Mouse (Mus musculus) layer of hippocampus, adult 11-12 months (tissue): ENCODE results near the gene Gm42688.

Source experiments
- DNase-seq: peaks from one replicate; pipeline ENCODE4 v3.0.0; 2022; ENCODE audit warnings: low spot score

Gm42688 gene

GRCm38 (mm10) chr6:83118369-83118768 is 17.0 kb downstream of the Gm42688 start:
- no peak for DNase-seq

DNA sequence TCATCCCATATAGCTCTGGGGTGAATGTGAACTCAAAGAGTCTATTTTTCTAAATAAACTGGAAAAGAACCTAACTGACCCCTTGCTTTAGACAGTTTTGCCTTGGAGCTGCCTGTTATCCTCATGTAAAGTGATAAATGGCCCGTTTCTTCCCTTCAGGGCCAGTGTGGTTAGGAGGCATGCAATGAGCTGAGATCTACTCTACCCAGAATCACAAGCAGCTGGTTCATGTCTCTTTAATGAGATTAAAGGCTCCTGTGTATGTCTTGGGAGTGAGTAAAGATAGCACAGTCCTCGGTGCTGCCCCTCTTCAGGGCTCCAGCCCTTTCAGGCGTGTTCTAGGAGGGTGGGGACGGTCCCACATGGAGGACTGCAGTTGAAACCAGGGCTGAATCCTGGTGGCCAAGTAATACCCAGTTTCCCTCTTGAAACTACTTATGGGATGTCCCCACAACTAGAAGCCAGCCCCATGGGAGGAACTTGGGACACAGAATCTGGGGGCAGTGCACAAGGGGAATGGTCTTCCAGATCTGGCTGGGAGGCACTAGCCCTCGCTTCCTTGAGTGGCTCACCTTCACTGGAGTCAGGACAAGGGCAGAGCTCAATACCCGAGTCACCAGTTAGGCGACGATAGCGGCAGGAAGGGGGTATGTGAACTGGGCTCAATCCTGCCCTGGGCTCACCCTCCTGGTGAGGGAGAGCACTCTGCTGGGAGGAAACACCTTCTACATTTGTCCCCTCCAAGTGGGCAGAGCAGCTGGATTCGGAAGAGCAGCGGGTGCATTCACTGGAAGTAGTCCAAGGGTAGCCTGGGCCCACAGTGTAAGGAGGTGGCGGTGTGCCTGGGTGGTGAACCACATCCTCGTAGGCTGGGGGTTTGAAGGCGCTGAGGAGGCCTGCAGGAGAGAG is 17.7 kb downstream of the Gm42688 start:
- DNase-seq: no peak

- DNase-seq: peak; percentile 43
Observed at GRCm38 (mm10) chr6:83119734-83120051, 18.3 kb downstream of the Gm42688 start.

GRCm38 (mm10) chr6:83120930-83121862 is 19.8 kb downstream of the Gm42688 start, which contains the start of gene Wbp1:
TSS of gene Wbp1 (minus strand) at chr6:83121559.
- peak; percentile 98 for DNase-seq

DNA sequence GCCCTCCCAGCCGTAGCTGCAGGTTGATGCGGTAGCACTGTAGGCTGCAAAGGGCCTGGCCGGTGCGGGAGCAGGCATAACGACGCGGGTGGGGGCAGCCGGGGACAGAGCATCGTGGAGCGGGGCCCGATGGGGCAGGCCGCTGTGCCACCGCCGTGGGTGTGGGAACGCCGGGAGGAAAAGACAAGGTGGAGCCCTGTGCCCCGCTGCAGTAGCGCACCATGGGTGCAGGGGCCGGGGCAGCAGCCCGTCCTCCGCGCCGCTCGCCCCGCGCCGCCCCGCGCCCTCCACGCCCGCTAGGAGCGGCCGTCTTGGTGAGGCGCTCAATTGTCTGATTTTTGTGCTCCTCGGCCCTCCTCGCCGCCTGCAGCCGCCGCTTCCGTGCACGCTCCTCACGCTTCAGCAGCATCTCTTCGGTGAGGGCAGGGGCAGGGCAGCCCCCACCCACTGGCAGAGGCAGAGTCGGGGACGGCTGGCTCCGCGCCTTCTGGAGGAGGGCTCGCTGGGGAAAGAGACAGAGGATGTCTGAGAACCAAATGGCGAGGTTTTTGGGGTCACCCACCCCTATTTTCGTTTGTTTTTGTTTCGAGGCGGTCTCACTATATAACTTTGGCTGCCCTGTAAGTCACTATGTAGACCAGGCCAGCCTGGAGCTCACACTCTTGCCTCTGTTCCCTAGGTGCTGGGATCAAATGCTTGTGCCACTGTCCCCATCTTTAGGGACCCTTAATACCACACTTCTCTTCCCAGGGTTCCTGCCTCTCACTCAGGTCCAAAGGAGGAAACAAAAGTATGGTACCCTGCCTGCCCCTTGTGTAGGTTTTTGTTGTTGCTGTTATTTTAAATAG is 20.7 kb downstream of the Gm42688 start:
- DNase-seq: no peak

GRCm38 (mm10) chr6:83122961-83123360 is 21.5 kb downstream of the Gm42688 start:
- no peak for DNase-seq

DNA sequence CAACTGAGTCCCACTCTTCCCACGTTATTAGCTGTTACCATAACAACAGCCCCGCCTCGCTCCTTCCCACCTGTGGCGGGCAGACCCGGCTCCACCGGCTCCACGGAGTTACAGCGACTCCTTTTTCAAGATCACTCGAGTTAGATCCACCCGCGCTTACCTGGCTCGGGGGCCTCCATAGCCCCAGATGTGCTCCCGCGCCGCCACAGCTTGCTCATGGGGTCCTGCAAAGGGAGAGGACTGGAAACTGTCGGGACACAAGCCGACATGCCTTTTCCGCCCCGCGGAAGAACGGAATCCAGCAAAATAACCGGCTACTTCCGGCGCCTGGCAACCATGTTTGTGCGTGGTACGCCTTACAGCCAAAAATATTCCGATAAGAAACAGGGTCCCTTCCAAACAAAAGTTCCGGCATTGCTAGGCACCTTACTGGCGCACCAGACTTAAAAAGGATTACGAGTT is 23.5 kb downstream of the Gm42688 start:
- peak; percentile 93 for DNase-seq

DNA sequence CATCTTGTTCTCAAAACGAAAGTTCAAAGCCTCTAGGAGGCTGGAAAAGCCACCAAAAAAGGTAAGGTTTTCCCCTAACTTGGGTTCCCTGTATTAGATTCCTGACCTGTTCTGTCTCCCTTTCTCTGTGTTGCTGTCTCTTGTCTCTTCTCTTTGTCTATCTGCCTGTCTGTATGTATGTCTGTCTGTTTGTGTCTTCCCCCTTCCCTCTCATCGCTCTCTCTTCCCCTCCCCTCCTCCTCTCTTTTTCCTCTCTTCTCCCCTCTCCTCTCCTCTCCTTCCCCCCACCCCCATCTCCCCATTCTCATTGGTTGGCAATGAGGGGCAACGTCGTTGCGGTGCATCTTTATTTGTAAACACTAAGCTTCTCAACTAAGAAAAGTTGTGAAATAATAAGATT is 23.9 kb downstream of the Gm42688 start, which contains the start of gene Ino80b:
Gene Ino80b, minus strand, starts transcription at position 101 of the 400 bp plus-strand sequence.
- no peak for DNase-seq

GRCm38 (mm10) chr6:83127419-83127818 is 26.0 kb downstream of the Gm42688 start:
- no peak for DNase-seq

DNA sequence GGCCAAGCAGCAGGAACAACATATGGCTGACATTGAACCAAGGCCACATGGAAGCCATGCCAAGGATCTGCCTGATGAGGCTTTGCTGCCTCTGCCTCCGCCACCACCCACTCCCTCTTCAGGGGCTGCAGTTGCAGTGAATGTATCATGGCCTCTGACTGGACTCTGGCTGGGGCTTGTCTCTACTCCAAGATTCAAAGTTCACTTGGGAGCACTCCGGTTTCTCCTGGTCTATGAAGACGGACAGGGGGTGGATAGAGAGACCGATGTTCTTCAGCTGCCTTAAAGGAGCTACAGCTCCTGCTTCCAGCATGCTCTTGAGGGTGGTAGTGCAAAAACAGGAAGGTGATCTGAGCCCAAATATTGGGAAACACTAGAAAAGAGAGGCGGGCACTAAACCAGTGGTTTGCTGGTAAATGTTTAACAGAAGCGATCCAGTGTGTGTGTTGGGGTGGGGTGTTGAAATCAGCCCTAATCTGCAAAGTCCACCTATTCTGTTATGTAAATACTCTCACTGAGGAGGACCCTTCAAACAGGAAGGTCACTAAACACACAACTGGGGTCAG is 30.1 kb downstream of the Gm42688 start:
- DNase-seq: no peak

DNA sequence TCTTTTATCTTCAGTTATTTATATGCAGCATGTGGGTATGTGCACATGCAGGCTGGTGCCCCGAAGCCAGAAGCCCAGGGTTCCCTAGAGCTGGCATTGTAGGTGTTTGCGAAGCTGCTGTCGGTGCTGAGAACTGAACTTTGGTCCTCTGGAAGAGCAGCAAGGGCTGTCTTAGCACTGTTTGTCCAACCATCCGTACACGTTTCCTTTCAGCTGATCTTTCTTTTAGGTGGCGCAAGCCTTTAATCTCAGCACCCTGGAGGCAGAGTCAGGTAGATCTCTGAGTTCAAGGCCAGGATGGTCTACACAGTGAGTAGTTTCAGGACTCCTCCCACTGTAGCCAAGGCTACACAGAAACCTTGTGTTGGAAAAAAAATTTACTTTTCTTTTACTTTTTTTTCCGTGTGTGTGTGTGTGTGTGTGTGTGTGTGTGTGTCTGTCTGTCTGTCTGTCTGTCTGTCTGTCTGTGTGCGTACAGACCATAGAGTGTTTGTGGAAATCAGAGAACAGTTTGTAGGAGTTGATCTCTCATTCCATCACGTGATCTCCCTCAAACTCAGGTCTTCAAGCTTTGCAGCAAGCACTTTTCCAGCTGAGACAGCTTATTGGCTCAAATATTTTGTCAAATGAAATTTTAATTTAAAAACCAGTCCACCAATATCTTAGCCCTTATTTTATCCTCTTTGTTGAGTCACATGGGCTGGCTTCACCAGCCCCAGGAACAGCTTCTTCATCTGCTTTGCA is 30.9 kb downstream of the Gm42688 start:
- DNase-seq: no peak

DNA sequence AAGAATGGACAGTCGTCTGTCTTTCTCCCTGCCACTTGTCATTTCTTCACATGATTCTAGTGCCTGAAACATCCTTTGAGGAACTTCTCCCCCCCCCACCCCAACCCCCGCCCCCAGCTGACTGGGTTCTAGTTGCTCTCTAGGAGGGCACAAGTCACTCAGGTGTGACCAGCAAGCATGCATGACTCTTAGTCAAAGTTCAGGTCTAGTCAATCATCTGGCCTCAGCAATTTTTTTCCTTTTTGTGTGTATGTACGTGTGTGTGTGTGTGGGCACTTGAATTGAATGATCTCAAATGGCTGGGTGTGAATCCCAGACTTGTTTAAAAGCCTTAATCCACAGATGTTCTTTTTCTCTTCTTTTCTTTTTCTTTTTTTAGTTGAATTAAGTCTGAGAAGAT is 32.8 kb downstream of the Gm42688 start:
- DNase-seq: no peak

- DNase-seq: no peak
Observed at GRCm38 (mm10) chr6:83134951-83135513, 33.6 kb downstream of the Gm42688 start, which contains the start of gene Rtkn. TSS of gene Rtkn (plus strand) at chr6:83135463.

DNA sequence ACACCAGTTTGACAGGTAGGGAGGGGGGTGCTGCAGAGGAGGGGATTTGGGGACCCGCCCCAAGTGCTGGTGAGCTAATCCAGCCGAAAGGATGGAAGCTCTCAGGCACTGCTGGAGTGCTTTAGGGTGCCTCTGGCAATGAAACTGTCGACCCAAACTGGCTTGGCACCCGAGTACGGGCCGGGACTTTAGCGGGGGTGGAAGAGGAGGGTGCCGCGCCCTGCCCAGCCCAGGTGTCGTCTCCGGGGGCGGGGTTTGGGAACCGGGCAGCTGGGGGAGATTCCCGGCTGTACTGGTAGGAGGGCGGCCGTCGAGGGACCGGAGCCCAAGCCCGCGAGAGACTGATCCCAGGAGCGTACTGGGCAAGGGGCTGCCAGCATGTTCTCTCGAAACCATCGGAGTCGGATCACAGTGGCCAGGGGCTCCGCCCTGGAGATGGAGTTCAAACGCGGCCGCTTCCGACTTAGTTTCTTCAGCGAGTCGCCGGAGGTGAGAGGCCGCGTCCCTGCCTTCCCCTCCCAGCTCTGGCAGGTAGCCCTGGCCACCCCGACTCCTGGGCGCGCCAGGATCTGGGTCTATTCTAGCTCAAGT is 34.2 kb downstream of the Gm42688 start:
- DNase-seq: no peak

DNA sequence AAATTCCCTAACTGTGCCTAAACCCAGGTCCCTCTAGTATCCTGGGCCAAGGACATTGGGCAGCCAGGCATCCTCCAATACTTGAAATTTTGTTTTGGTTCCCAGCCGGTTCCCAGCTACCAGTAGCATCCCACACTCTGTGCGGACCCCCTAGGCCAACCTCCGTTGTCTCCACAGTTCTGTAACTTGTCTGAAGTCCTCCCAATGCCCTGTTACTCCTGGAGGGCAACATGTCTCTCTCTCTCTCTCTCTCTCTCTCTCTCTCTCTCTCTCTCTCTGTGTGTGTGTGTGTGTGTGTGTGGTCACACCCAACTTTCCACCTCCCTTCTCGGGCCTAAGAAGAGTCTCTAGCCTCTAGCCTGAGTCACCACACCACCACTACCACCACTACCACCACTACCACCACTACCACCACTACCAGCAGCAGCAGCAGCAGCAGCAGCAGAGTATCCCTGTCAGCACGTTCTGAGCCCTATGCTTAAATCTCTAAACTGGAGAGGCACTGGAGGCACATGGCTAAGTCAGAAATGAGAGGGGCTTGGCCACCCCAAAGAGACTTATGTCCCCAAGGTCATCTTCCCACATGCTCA is 35.0 kb downstream of the Gm42688 start:
- DNase-seq: no peak

DNA sequence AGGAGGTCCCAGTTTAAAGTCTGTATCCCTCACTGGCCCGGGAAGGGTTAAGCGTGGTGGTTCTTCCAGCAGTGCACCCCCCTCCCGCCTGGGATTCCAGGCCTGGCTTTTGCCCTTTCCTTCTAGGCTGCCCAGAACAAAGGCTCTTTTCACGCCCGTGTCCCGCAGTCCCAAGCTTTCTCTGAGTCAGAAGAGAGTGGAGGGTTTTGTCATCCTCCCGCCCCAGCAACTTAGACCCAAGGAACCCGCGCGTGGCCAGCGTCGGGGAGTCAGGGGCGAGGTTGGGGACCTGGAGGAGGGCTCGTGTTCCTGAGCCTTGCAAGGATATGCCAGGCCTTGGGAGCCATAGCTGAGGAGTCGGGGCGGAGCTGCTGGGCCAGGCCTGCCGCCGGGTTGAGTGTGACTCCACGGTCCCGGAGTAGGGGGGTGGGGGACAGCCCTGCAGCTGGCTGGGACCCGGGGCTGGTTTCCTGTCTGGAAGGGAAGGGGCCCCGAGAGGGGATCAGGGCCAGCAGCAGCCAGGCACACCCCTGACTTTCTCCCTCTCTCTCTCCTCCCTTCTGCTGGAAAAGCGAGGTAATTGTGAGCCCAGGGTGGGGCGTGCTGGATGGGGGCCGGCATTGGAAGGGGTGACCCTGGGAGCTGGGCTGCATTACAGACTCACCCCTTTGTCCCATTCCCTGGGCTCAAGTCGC is 35.6 kb downstream of the Gm42688 start:
- DNase-seq: peak; percentile 67

DNA sequence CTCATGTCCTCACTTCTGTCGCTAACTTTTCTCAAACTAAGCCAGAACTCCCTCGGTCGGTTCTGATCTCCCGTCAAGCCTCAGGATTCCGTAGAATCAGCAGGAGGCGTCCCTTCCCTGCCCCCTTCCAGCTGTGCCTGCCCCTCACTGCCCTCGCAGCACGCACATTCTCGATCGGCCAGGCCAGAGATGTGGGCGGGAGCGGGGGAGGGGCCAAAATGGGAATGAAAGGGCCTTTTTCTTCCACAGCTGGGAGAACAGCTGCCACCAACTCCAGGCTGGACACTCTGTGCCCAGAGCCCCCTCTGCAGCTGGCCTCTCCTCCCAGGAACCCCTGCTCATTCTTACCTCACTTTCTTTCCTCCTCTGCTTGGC is 36.1 kb downstream of the Gm42688 start:
- peak; percentile 85 for DNase-seq

- no peak for DNase-seq
Observed at GRCm38 (mm10) chr6:83138056-83138455, 36.6 kb downstream of the Gm42688 start.

DNA sequence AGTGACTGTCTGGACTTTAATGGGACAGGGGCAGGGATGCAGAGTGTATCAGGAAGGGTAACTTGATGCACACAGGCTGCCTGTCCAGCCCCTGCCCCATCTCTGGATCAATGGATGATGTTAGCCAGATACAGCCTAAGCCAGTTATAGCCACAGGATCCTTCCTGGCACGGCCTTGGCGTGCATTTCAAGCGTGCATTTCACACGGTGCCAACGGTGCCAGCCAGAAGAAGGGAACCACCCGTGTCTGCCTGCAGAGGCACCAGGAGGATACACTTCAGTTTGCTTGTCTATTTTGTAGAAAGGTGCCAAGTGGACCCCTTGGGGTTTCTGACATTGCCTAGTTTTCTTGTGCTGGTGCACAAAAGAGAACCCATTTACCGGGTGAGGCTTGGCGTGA is 38.6 kb downstream of the Gm42688 start:
- DNase-seq: no peak
